Mouse (Mus musculus): ENCODE results near the gene Ccnd1. TPM values are rescaled to one million over a fixed set of nuclear protein-coding genes. Genes with fewer than 3 reads are reported as not detected.

The Ccnd1 gene
- polyA plus RNA-seq, 1 experiment from 2014 or later, result 62.3 TPM

Other genes with a start within 250 kb of the Ccnd1 start
- 47.6 and 48.8 TPM in 2 replicates for gene Ano1, start 188.0 kb downstream of the Ccnd1 start, polyA plus RNA-seq (2015; fragmentation: Nextera tagmentation; extraction: Ambion mirVana)
- gene Fgf3, start 101.8 kb downstream of the Ccnd1 start, polyA plus RNA-seq (2015; fragmentation: Nextera tagmentation; extraction: Ambion mirVana), result not detected in 2 replicates
- gene Fgf4, start 92.6 kb downstream of the Ccnd1 start, polyA plus RNA-seq (2015; fragmentation: Nextera tagmentation; extraction: Ambion mirVana), result not detected in 2 replicates
- 0.09 and 0.21 TPM in 2 replicates for gene Fgf15, start 43.4 kb downstream of the Ccnd1 start, polyA plus RNA-seq (2015; fragmentation: Nextera tagmentation; extraction: Ambion mirVana)
- gene LTO1, start 24.8 kb downstream of the Ccnd1 start, polyA plus RNA-seq (2015; fragmentation: Nextera tagmentation; extraction: Ambion mirVana), result 24.2 and 24.6 TPM in 2 replicates

Measured in stomach, embryonic 15.5 days (tissue).